Mouse (Mus musculus) cerebellum, adult 2 months (tissue): ENCODE results near the gene Zfp597.

Experiments used
- CTCF ChIP-seq: fragments of 200-500 bp; IDR thresholded peaks from 2 replicates; pipeline ENCODE4 v1.5.1; 2011; ENCODE audit warnings: low read depth, mild to moderate bottlenecking, control low read depth, low read length, moderate library complexity, borderline replicate concordance; ENCODE audit not compliant: insufficient read depth
- POLR2A ChIP-seq: fragments of 200-500 bp; IDR thresholded peaks from 2 replicates; pipeline ENCODE4 v1.6.1; 2011; ENCODE audit warnings: low read length, control low read depth, borderline replicate concordance; ENCODE audit not compliant: insufficient read depth

GRCm38 (mm10) chr16:3843796-3844195 lies 40.6 kb downstream of the Zfp597 start:
- TF ChIP-seq CTCF (no peak), POLR2A (no peak)
